In the genomic region with DNA sequence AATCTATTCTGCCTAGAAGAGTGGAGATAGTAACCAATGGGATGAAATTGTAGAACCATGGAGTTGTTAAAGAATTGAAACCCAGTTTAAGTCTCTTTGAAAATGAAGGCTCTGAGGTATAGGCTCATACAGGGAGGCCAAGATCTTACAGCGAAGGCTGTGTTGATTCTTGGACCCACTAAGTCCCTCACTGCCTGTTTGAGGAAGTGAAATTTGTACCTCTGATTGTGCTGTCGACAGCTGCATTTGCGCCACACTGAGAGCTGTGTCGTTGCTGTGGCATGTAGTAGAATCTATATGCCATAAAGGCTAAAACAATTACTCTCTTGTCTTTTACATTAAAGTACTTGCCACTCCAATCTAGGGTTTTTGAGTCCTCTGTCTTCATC, we compare ENCODE assay signal across 25 mouse cellular contexts. TPM values are rescaled to one million over a fixed set of nuclear protein-coding genes. Genes with fewer than 3 reads are reported as not detected.
DNase-seq lines count a peak whose midpoint lies in the region; ATAC-seq and TF ChIP-seq lines count a peak whose summit lies in the region.
"Had no signal": no experiment of that assay in that cellular context is flagged by ENCODE, and none has a peak within 500 bp of the region (broad histone marks: within the 10 kb centered on the region; RNA-seq: fewer than 3 reads in every experiment).

No protein-coding gene starts in this region.

- H3K36me3 ChIP-seq in midbrain, embryonic 10.5 days, result peaks cover 16% of the 10 kb centered on the region
- H3K36me3 ChIP-seq in kidney, adult 2 months (ENCODE audit: control insufficient read depth, insufficient read depth, low read length), result no peaks in the 10 kb centered on the region

- no peak overlapping the region for H3K4me3 ChIP-seq in midbrain, embryonic 10.5 days
- H3K4me3 ChIP-seq in kidney, adult 2 months (ENCODE audit: insufficient read depth, low read depth, low read length), result no peak overlapping the region
- H3K4me3 ChIP-seq: forebrain, embryonic 13.5 days; heart, embryonic 13.5 days; limb, embryonic 10.5 days; limb, embryonic 15.5 days; liver, embryonic 13.5 days; midbrain, embryonic 12.5 days; neural tube, embryonic 13.5 days had no signal

- no peaks in the 10 kb centered on the region for H3K27me3 ChIP-seq in midbrain, embryonic 10.5 days (ENCODE audit: low read depth, poor library complexity, severe bottlenecking)
- H3K27me3 ChIP-seq in kidney, adult 2 months (replicated peaks; ENCODE audit: control insufficient read depth, insufficient read depth, low read length), result no peaks in the 10 kb centered on the region
- H3K27me3 ChIP-seq: forebrain, embryonic 13.5 days; heart, embryonic 13.5 days; limb, embryonic 15.5 days; liver, embryonic 13.5 days; midbrain, embryonic 12.5 days; neural tube, embryonic 13.5 days had no signal

- no peaks in the 10 kb centered on the region for H3K9me3 ChIP-seq in midbrain, embryonic 10.5 days (replicated peaks)
- H3K9me3 ChIP-seq: forebrain, embryonic 13.5 days; heart, embryonic 13.5 days; limb, embryonic 10.5 days; limb, embryonic 15.5 days; liver, embryonic 13.5 days; midbrain, embryonic 12.5 days; neural tube, embryonic 13.5 days had no signal

- H3K27ac ChIP-seq in midbrain, embryonic 10.5 days (replicated peaks), result no peak overlapping the region
- H3K27ac ChIP-seq in kidney, adult 2 months (ENCODE audit: insufficient read depth, low read depth, low read length), result no peak overlapping the region
- H3K27ac ChIP-seq: forebrain, embryonic 13.5 days; heart, embryonic 13.5 days; kidney, postnatal 0 days; limb, embryonic 10.5 days; limb, embryonic 15.5 days; liver, embryonic 13.5 days; midbrain, embryonic 12.5 days; neural tube, embryonic 13.5 days had no signal

- H3K4me1 ChIP-seq in midbrain, embryonic 10.5 days, result peaks cover 5% of the 10 kb centered on the region; the same call in 1 of the 2 replicates
- H3K4me1 ChIP-seq in kidney, adult 2 months (ENCODE audit: control insufficient read depth, insufficient read depth, low read length), result no peaks in the 10 kb centered on the region
- H3K4me1 ChIP-seq: forebrain, embryonic 13.5 days; limb, embryonic 10.5 days; liver, embryonic 13.5 days; midbrain, embryonic 12.5 days; neural tube, embryonic 13.5 days had no signal

- peak; percentile 40 to 46 for DNase-seq in B cell, adult 2 months
- DNase-seq in MEL-GATA-1-ER (ENCODE audit: extremely low read depth, low read depth), result peak; percentile 63
- DNase-seq in midbrain, embryonic 10.5 days (ENCODE audit: low spot score), result no peak
- no peak for DNase-seq in right cerebral cortex, postnatal 4 days
- DNase-seq in kidney, adult 2 months, result no peak
- DNase-seq: adrenal gland, adult 2 months; adrenal gland, postnatal 36 days; gastrocnemius, postnatal 10 days; heart, postnatal 10 days; kidney, adult 8-10 months; layer of hippocampus, adult 9-11 months; liver, embryonic 13.5 days; lung, adult 18-20 months; thymus, postnatal 4 days had no signal

- ATAC-seq in megakaryocyte, adult 5-6 weeks (ENCODE audit: poor library complexity, severe bottlenecking), result peak; percentile 86
- ATAC-seq: activated CD4-positive, CD25-positive, alpha-beta regulatory T cell, adult 4 months; forebrain, embryonic 13.5 days; hindbrain, embryonic 16.5 days; lung, postnatal 0 days had no signal

- WGBS in midbrain, embryonic 10.5 days, result 95% methylated on average over 4 of the region's 4 CpGs
- 86% methylated on average over 4 of the region's 4 CpGs for WGBS in kidney, adult 2 months

- no peak for TF ChIP-seq POLR2A in kidney, adult 2 months (IDR thresholded peaks at IDR 0.05; ENCODE audit: low read depth, low read length)

- no peak for TF ChIP-seq CTCF in kidney, adult 2 months (conservative IDR thresholded peaks at IDR 0.05; ENCODE audit: insufficient read depth, insufficient read length, low read depth, low read length)

RNA-seq across cellular contexts. Expression of a gene that starts 14.4 kb away (rescaled TPM):
- total RNA-seq in megakaryocyte, adult 5-6 weeks (2015), result not detected in 2 replicates
- 0.04 TPM in 1 of 2 replicates, not detected in the other for total RNA-seq in megakaryocyte, adult 5-6 weeks (2017)
- polyA plus RNA-seq in midbrain, embryonic 10.5 days (2016; fragmentation: Nextera tagmentation; extraction: Ambion mirVana), result 0.23 and 0.30 TPM in 2 replicates
- 0.25 and 0.42 TPM in 2 replicates for polyA plus RNA-seq in kidney, adult 2 months (2012; rRNA removed)

RNA-seq across cellular contexts. Expression of a gene that starts 47.9 kb away (rescaled TPM):
- total RNA-seq in megakaryocyte, adult 5-6 weeks (2015), result 8.2 and 13.2 TPM in 2 replicates
- total RNA-seq in megakaryocyte, adult 5-6 weeks (2017), result 6.4 and 8.4 TPM in 2 replicates
- polyA plus RNA-seq in midbrain, embryonic 10.5 days (2016; fragmentation: Nextera tagmentation; extraction: Ambion mirVana), result 20.6 and 21.6 TPM in 2 replicates
- 5.3 and 6.6 TPM in 2 replicates for polyA plus RNA-seq in kidney, adult 2 months (2012; rRNA removed)

RNA-seq across cellular contexts. Expression of a gene that starts 48.2 kb away (rescaled TPM):
- 8.2 and 11.0 TPM in 2 replicates for total RNA-seq in megakaryocyte, adult 5-6 weeks (2015)
- 6.5 and 10.2 TPM in 2 replicates for total RNA-seq in megakaryocyte, adult 5-6 weeks (2017)
- polyA plus RNA-seq in midbrain, embryonic 10.5 days (2016; fragmentation: Nextera tagmentation; extraction: Ambion mirVana), result 43.3 and 46.2 TPM in 2 replicates
- 3.7 and 3.8 TPM in 2 replicates for polyA plus RNA-seq in kidney, adult 2 months (2012; rRNA removed)

Comparison
In these comparisons a context has a peak if more than half of its experiments do, and no peak if none do; other contexts are left out.
1. DNase-seq: peak in B cell, adult 2 months (2 of 2) and MEL-GATA-1-ER (single experiment); none in midbrain, embryonic 10.5 days (single experiment), right cerebral cortex, postnatal 4 days (single experiment) and kidney, adult 2 months (single experiment).